Mouse (Mus musculus) monocyte, adult 2 months (primary cell): Measurements from ENCODE around the gene Hbb-bh2.
"Not testable (repeated sequence)": the region's sequence is repeated elsewhere in the genome, so short reads cannot be mapped to it uniquely, and the experiment has no call there.

Source experiments
- DNase-seq, 2 experiments: peaks; one replicate each; pipeline ENCODE4 v3.0.0; 2022; ENCODE audit warnings: low spot score in 2 of 2, low read depth in 1 of 2

The Hbb-bh2 gene

DNA sequence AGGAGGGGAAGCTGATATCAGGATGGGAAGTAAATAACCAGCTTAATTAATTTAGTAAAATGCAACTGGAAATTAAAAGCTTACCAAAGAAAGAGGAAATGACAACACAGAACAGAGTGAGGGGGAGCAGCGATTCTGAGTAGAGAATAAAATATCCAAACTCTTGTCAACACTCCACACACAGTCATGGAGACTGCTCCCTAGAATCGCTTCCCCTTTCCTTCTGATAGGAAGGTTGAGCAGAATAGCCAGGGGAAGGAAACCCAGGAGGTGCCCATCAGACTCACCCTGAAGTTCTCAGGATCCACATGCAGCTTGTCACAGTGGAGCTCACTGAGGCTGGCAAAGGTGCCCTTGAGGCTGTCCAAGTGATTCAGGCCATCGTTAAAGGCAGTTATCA, 27.2 kb downstream of the Hbb-bh2 start:
- not testable (repeated sequence) for DNase-seq

DNA sequence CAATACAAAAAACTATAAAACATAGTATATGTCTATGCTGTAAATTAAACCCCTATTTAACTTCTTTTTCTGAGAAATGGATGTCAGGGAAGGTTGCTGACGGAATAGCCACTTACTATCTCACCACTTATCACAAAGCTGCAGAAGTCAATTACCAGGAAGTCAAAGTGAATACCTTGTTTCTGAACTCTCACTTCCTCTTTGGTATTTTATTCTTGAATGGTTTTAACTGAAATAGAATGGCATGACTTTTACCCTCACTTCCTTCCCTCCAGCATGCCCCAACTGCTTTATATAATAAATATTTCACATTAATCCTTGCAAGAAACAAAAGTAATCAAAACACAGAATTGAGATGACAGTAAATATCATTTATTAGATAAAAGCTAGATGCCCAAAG, 28.1 kb downstream of the Hbb-bh2 start:
- DNase-seq: no peak

DNA sequence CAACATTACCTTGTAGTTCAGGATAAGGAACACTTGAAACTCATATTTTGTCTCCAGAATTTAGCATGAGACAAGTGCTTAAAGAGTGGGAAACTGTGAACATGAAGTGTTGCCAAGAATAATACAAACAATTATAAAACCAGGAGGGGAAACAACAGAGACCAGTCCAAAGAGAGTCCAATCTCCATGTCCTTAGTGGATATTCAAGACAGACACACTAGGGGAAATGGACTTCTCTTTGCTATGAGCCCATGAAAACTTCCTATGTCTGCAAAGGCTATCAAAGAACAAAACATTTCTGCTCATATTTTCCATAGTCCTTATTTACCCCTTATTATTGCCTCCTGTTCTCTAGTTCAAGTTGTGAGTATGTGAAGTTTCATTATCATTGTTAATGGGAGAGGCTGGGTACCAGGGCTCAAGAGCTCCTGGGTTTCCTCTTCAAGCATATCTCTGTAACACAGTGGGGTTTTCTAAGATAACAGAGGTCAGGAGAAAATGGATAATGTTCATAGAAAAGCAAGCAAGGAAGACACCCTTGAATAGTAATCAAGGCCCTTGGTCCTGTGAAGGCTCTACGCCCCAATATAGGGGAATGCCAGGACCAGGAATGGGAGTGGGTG, 29.0 kb downstream of the Hbb-bh2 start:
- no peak for DNase-seq

DNA sequence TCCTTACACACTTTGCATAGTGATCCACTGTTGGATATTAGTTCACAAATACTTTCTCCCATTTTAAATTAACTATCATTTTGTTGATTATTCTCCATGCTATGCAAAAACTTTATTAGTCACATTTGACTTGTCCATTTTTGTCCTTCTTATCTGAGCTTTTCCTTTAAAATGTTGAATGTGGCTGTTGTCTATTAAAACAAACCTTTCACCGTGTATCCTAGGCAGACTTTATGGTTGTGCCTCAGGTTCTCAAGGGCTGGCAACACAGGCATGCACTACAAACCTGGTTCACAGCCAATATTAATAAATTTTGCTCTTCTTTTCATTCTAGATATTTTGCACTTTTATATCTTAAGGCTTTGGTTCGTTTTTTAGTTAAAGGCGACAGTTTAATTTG, 29.6 kb downstream of the Hbb-bh2 start:
- no peak for DNase-seq

DNA sequence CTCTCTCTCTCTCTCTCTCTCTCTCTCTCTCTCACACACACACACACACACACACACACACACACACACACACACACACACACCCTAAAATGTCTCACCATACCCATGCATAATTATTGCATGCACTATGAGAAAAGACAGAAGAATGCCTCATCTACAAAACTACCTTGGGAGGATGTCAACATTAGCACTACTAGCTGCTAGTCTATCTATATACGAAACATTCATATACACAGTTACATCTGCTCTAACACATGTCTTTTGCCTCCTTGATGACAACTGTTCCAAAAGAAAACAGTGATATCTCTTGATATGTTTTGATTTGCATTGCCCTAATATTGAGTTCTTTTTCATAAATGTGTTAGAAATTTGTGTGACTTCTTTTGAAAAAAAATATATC, 30.0 kb downstream of the Hbb-bh2 start:
- no peak for DNase-seq

DNA sequence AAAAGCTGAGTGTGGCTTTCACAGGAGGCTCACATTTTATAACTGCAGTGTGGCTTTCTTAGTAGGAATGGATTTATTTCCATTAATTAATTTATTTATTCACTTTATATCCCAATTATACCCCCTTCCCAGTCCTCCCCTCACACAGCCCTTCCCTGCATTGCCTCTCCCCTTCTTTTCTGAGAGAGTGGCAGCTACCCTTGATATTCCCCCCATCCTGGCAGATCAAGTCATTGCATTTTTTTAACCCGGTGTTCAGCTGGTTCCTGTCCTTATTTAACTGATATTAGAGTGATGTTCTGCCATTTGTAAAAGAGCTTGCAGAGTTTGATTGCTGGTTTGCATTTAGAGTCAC, 30.5 kb downstream of the Hbb-bh2 start:
- DNase-seq: no peak

DNA sequence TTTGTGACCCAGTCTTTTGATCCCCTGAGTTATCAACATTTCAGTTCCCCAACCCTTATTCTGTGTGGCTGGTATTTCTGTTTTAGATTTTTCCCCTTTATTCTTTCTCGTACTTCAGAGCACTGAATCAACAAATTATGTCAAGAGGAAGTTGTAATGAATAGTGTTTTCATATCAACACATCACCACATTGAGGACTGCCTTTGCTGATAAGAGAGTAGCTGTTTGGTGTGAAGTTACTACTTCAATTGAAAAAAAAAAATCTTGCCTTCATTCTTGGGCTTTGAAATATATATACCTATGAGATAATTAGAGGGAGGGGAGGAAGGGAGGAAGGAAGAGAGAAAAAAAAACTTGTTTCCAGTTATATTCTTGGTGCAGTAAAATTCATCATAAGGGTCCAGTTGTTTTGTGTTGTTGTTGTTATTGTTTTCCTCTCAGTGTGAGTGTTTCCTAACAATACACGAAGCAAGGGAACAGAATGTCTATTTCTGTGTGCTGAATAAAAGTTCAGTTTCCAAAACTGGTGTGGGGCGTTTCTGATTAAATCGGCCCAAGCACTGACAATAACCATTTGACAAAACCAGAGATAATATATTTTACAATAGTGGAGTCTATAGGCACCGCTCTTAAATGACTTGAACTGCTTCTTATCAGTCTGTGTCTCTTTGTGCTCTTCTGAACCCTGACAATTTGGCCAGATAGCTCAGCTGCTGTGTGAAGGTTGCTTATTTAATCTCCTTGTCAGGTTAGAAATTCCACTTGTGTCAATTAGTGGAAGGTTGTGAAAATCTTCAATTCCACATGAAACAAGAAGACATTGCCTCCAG, 31.1 kb downstream of the Hbb-bh2 start:
- no peak for DNase-seq

DNA sequence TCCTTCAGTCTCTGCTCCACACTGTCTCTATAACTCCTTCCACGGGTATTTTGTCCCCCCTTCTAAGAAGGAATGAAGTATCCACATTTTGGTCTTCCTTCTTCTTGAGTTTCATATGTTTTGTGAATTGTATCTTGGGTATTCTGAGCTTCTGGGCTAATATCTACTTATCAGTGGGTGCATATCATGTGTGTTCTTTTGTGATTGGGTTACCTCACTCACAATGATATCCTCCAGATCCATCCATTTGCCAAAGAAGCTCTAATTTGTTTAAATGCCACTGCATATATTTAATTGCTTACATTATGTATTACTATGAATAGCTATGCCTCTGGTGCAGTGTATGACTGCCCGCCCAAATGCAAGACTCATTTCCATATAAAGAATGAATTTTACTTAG, 32.2 kb downstream of the Hbb-bh2 start:
- DNase-seq: not testable (repeated sequence)

DNA sequence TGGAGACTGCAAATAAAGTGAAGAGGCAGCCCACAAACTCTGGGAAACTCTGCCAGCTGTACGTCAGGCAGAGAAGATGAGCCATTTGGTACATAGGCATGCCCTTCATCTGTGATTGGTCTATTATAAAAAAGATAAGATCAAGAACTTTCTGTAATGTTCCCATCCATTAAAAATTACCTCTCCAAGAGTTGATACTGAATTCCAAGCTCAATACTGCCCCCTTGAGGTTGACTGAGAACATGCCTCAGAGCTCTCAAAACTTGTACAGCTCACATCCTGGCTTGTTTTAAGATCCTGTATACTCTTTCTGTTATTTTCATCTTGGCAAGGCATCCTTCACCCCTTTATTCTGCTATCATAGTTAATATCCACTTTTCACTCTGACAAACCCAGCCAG, 33.5 kb downstream of the Hbb-bh2 start:
- no peak for DNase-seq

DNA sequence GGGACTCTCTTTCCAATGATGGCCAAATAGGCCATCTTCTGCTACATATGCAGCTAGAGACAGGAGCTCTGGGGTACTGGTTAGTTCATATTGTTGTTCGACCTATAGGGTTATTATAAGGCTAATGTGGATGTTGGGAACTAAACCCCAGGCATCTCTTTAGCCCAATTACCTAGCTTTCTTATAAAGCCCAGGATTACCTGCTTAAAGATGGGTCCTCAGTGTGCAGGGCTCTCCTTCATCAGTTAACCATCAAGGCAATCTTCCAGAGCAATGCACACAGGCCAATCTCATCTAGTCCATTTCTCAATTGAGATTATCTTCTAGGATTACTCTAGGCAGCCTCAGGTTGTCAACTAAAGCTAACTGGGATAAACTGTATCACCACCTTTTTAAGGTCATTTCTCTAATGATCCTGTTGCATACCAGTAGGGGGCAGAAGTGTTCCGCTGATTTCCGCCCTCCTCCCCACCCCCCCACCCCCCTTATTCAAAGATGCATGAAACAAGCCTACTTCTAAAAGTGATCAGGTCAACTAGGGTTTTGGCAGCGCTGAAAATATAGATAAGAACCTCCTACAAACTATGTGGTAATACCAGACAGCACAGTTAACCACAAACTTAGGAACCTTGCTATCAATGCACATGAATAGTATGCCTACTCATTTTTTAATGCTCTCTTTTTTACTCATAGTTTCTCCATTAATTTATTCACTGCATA, 47.5 kb downstream of the Hbb-bh2 start:
- no peak for DNase-seq

DNA sequence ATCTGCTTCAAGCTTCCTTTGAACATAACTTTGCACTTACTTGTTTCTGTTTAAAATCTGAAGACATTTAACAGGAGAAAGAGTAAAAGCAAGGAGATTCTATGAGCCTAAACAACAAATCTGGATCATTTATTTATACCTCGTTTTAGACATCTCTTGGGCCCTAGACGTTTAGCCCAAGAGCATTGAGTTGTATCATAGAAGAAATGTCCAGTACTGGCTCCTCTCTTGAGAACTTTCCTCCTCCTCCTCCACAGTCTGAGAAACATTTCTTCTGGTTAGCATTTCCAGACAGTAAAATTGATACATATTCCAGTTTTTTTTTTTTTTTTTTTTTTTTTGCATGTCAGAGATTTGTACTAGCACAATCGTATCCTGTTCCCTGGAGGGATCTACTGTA, 48.6 kb downstream of the Hbb-bh2 start, which contains the start of gene Olfr67:
Gene Olfr67 (minus strand): TSS at position 101 of the 400 bp plus-strand sequence.
- no peak for DNase-seq
